In the genomic region with DNA sequence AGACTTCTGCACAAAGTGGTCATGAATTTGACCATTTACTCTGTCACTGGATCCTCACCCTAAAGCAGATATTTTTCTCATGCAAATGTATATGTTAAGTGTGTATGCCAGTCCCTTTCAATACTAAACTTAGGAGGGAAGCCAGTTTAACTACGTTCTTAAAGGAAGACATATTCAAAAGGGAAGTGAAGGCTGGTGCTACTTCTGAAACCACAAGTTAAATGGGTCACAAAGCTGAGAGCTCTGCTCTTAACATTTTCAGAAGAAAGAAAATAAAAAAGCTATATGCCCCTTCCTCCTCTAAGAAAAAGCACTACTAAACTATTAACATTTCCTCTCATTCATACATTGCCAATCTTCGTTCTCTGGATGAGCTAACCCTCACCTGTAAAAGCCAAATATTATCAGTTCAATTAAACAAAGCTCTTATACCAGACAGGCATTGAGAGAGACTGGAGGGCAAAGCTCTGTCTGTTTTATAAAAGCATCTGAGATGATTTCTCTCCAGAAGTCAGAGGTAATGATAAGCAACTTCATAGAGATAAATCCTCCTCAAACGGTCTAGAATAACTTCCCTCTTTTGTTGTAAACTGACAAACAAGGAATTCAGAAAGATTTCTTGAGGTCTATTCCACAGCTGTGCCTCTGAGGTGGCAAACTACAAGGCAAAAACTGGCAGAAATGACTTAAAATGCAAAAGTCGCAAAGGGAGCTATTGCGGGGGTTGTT, we compare ENCODE assay signal across 14 mouse cellular contexts.
DNase-seq lines count a peak whose midpoint lies in the region; ATAC-seq and TF ChIP-seq lines count a peak whose summit lies in the region.
"Had no signal": no experiment of that assay in that cellular context is flagged by ENCODE, and none has a peak within 500 bp of the region (broad histone marks: within the 10 kb centered on the region; RNA-seq: fewer than 3 reads in every experiment).

No protein-coding gene starts in this region.

- no peak overlapping the region for H3K4me3 ChIP-seq in heart, adult 2 months
- no peak overlapping the region for H3K4me3 ChIP-seq in intestine, postnatal 0 days (ENCODE audit: low read depth, low read length)
- H3K4me3 ChIP-seq: embryonic facial prominence, embryonic 12.5 days; heart, embryonic 13.5 days; liver, embryonic 15.5 days had no signal

- peaks cover 1% of the 10 kb centered on the region; the same call in 1 of the 2 replicates for H3K4me1 ChIP-seq in heart, adult 2 months (ENCODE audit: control insufficient read depth, insufficient read depth, low read length)
- no peaks in the 10 kb centered on the region for H3K4me1 ChIP-seq in intestine, postnatal 0 days (replicated peaks; ENCODE audit: control insufficient read depth, insufficient read depth, low read length)
- H3K4me1 ChIP-seq: embryonic facial prominence, embryonic 12.5 days; liver, embryonic 15.5 days had no signal

- intact Hi-C loops in heart, adult 2 months (cut with DNase I), result no loop called here
- intact Hi-C loops in heart, postnatal 10 days (cut with DNase I), result no loop called here

- no peak overlapping the region for H3K9ac ChIP-seq in heart, adult 2 months (ENCODE audit: low read depth, low read length)
- no peak overlapping the region for H3K9ac ChIP-seq in intestine, postnatal 0 days (ENCODE audit: low read depth, low read length)
- H3K9ac ChIP-seq: embryonic facial prominence, embryonic 12.5 days; heart, embryonic 13.5 days; liver, embryonic 15.5 days had no signal

- TF ChIP-seq CTCF in heart, adult 2 months (IDR thresholded peaks at IDR 0.05), result no peak
- no peak for TF ChIP-seq CTCF in intestine, postnatal 0 days (IDR thresholded peaks at IDR 0.05; ENCODE audit: low read depth)

- no peak for TF ChIP-seq EP300 in heart, adult 2 months (IDR thresholded peaks at IDR 0.05; ENCODE audit: insufficient read depth, low read depth, low read length)

- no peak overlapping the region for H3K4me2 ChIP-seq in intestine, postnatal 0 days (replicated peaks; ENCODE audit: low read depth)
- H3K4me2 ChIP-seq: embryonic facial prominence, embryonic 12.5 days; heart, embryonic 13.5 days; liver, embryonic 15.5 days had no signal

- no peak for ATAC-seq in intestine, postnatal 0 days

- no peaks in the 10 kb centered on the region for H3K36me3 ChIP-seq in heart, adult 2 months (ENCODE audit: control insufficient read depth, insufficient read depth, low read length)
- H3K36me3 ChIP-seq in intestine, postnatal 0 days (ENCODE audit: control insufficient read depth, insufficient read depth), result no peaks in the 10 kb centered on the region
- H3K36me3 ChIP-seq: embryonic facial prominence, embryonic 12.5 days; heart, embryonic 13.5 days; liver, embryonic 15.5 days had no signal

- H3K79me2 ChIP-seq in heart, adult 2 months (replicated peaks; ENCODE audit: control insufficient read depth, insufficient read depth, low read length), result no peaks in the 10 kb centered on the region

- WGBS in heart, adult 2 months, result 53% methylated on average over 5 of the region's 5 CpGs
- 65% methylated on average over 5 of the region's 5 CpGs for WGBS in intestine, postnatal 0 days

- no peaks in the 10 kb centered on the region for H3K27me3 ChIP-seq in heart, adult 2 months (ENCODE audit: control insufficient read depth, insufficient read depth, low read length)
- H3K27me3 ChIP-seq in intestine, postnatal 0 days (replicated peaks; ENCODE audit: control insufficient read depth, insufficient read depth, low read length), result no peaks in the 10 kb centered on the region
- H3K27me3 ChIP-seq: embryonic facial prominence, embryonic 12.5 days; heart, embryonic 13.5 days; liver, embryonic 15.5 days had no signal

- no peaks in the 10 kb centered on the region for H3K9me3 ChIP-seq in intestine, postnatal 0 days (ENCODE audit: control insufficient read depth)
- H3K9me3 ChIP-seq: embryonic facial prominence, embryonic 12.5 days; heart, embryonic 13.5 days; liver, embryonic 15.5 days had no signal

- no peak for TF ChIP-seq POLR2A in heart, adult 2 months (IDR thresholded peaks at IDR 0.05; ENCODE audit: insufficient read depth, low read depth, low read length)

- DNase-seq in heart, adult 2 months, result no peak
- DNase-seq in heart, postnatal 10 days, result no peak
- peak; percentile 7 for DNase-seq in thymus, postnatal 14 days
- DNase-seq in thymus, postnatal 36 days, result no peak
- peak; percentile 77 for DNase-seq in induced T-regulatory cell, adult 2 months (ENCODE audit: low read depth)
- DNase-seq in adipocyte (ENCODE audit: low spot score), result no peak
- DNase-seq in embryo, embryonic 10 days (ENCODE audit: low spot score), result no peak
- DNase-seq: cerebellum, postnatal 10 days; gastrocnemius, postnatal 10 days; kidney, postnatal 10 days had no signal

- peak overlapping the region; percentile 38 for H3K27ac ChIP-seq in heart, adult 2 months
- H3K27ac ChIP-seq in intestine, postnatal 0 days (ENCODE audit: low read depth, low read length), result no peak overlapping the region
- H3K27ac ChIP-seq: embryonic facial prominence, embryonic 12.5 days; heart, embryonic 13.5 days; liver, embryonic 15.5 days had no signal

Comparison
In these comparisons a context has a peak if more than half of its experiments do, and no peak if none do; other contexts are left out.
1. DNase-seq: peak in thymus, postnatal 14 days (single experiment) and induced T-regulatory cell, adult 2 months (single experiment); none in heart, adult 2 months (0 of 2), heart, postnatal 10 days (0 of 2), thymus, postnatal 36 days (0 of 2), adipocyte (single experiment) and embryo, embryonic 10 days (single experiment).